Mouse (Mus musculus) C2C12 (cell line): Measurements from ENCODE around the gene Hic2. TPM values are rescaled to one million over a fixed set of nuclear protein-coding genes. Genes with fewer than 3 reads are reported as not detected.

Experiments
- H3K27me3 ChIP-seq: one replicate; pipeline ENCODE4 v1.6.1; 2011; ENCODE audit not compliant: control insufficient read depth, insufficient read depth, insufficient read length
- H3K36me3 ChIP-seq: one replicate; pipeline ENCODE4 v1.6.1; 2011; ENCODE audit not compliant: control insufficient read depth, insufficient read depth
- H3K4me3 ChIP-seq: one replicate; pipeline ENCODE4 v1.5.1; 2011; ENCODE audit warnings: mild to moderate bottlenecking, control low read depth; ENCODE audit not compliant: poor library complexity, insufficient read depth, severe bottlenecking
- H3K79me2 ChIP-seq: one replicate; pipeline ENCODE4 v1.6.1; 2011; ENCODE audit not compliant: control insufficient read depth, insufficient read depth
- H3K79me3 ChIP-seq: one replicate; pipeline ENCODE4 v1.6.1; 2011; ENCODE audit warnings: low read depth, control low read depth
- H3ac ChIP-seq: one replicate; pipeline ENCODE3; 2011; ENCODE audit warnings: low read depth; ENCODE audit not compliant: control insufficient read depth, insufficient read length
- CEBPB ChIP-seq: IDR thresholded peaks from one replicate; pipeline ENCODE4 v1.6.1; 2011; ENCODE audit warnings: low read depth, mild to moderate bottlenecking, control low read depth, moderate library complexity
- CTCF ChIP-seq: IDR thresholded peaks from one replicate; pipeline ENCODE4 v1.5.1; 2011; ENCODE audit not compliant: control insufficient read depth, insufficient read depth, insufficient read length
- FOSL1 ChIP-seq: IDR thresholded peaks from one replicate; pipeline ENCODE4 v1.8.0; 2011; ENCODE audit warnings: mild to moderate bottlenecking, low read length; ENCODE audit not compliant: poor library complexity, insufficient read depth, severe bottlenecking
- MAX ChIP-seq: IDR thresholded peaks from one replicate; pipeline ENCODE4 v1.6.1; 2011; ENCODE audit warnings: mild to moderate bottlenecking, control low read depth
- MYOD1 ChIP-seq: IDR thresholded peaks from one replicate; pipeline ENCODE4 v1.6.1; 2011; ENCODE audit warnings: low read depth; ENCODE audit not compliant: control insufficient read depth, insufficient read length
- MYOG ChIP-seq: IDR thresholded peaks from one replicate; pipeline ENCODE4 v1.6.1; 2011; ENCODE audit not compliant: control insufficient read depth, insufficient read length; ENCODE audit errors: extremely low read depth
- USF1 ChIP-seq: IDR thresholded peaks from one replicate; pipeline ENCODE4 v1.6.1; 2011; ENCODE audit warnings: low read depth, mild to moderate bottlenecking, control low read depth, moderate library complexity
- polyA plus RNA-seq: library from polyadenylated mRNA; unstranded; fragments of >200 nt; fragmentation: generic; extraction: Trizol; gene quantifications from one replicate; pipeline ENCODE4 v1.2.1, GENCODE M21; 2012; ENCODE audit warnings: missing spikeins

Hic2 gene
- polyA plus RNA-seq, 1 experiment, result 1.1 TPM

DNA sequence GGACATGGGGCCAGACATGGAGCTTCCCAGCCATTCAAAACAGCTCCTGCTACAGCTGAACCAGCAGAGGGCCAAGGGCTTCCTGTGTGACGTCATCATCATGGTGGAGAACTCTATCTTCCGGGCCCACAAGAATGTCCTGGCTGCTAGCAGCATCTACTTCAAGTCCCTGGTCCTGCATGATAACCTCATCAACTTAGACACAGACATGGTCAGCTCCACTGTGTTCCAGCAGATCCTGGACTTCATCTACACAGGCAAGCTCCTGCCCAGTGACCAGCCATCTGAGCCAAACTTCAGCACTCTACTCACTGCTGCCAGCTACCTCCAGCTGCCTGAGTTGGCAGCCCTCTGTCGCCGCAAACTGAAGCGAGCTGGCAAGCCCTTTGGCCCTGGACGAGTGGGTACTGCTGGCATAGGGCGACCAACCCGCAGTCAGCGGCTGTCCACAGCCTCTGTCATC, 24.0 kb downstream of the Hic2 start:
- Histone ChIP-seq H3K79me3 (no peaks in the 10 kb centered on the region), H3K27me3 (no peaks in the 10 kb centered on the region), H3K36me3 (peaks cover 3% of the 10 kb centered on the region), H3K79me2 (no peaks in the 10 kb centered on the region), H3ac (no peak overlapping the region), H3K4me3 (no peak overlapping the region)
- TF ChIP-seq MYOD1 (no peak), FOSL1 (no peak), MYOG (no peak), USF1 (no peak), CEBPB (no peak), MAX (no peak), CTCF (no peak)

DNA sequence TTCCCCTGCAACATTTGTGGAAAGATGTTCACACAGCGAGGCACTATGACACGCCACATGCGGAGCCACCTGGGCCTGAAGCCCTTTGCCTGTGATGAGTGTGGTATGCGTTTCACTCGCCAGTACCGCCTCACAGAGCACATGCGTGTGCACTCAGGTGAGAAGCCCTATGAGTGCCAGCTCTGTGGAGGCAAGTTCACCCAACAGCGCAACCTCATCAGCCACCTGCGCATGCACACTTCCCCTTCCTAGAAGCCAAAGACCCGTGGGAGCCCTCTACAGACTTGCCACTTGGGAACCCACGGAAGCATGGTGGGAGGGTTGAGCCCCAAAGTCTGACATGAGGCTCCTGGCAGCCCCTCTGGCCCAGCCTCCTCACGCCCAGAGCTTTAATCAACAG, 25.5 kb downstream of the Hic2 start:
- Histone ChIP-seq H3K79me3 (no peaks in the 10 kb centered on the region), H3K27me3 (no peaks in the 10 kb centered on the region), H3K36me3 (peaks cover 3% of the 10 kb centered on the region), H3K4me3 (no peak overlapping the region), H3ac (no peak overlapping the region), H3K79me2 (no peaks in the 10 kb centered on the region)
- no peak for TF ChIP-seq MAX
- TF ChIP-seq FOSL1, result no peak
- TF ChIP-seq MYOG, result no peak
- TF ChIP-seq CEBPB, result no peak
- TF ChIP-seq CTCF, result no peak
- no peak for TF ChIP-seq USF1
- TF ChIP-seq MYOD1, result no peak

DNA sequence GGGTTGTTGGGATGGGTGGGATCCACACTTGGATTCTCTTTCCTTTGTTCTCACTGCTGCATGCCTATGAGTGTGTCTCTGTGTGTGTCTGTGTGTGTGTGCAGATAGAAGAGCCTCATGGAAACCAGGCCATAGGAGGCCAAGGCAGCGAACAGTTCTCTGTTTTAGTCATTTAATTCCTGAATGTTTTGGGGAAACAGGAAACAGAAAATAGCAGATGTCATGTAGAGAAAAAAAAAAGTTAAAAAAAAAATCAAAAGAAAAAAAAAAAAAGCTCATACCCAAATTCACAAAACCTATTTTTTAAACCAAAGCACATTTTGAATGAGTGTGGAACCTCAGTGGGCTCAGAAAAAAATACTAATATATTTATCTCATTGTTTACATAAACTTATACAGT, 28.0 kb downstream of the Hic2 start:
- Histone ChIP-seq H3K27me3 (no peaks in the 10 kb centered on the region), H3K79me2 (no peaks in the 10 kb centered on the region), H3K36me3 (peaks cover 3% of the 10 kb centered on the region), H3K4me3 (no peak overlapping the region), H3K79me3 (no peaks in the 10 kb centered on the region), H3ac (no peak overlapping the region)
- TF ChIP-seq MAX, result no peak

DNA sequence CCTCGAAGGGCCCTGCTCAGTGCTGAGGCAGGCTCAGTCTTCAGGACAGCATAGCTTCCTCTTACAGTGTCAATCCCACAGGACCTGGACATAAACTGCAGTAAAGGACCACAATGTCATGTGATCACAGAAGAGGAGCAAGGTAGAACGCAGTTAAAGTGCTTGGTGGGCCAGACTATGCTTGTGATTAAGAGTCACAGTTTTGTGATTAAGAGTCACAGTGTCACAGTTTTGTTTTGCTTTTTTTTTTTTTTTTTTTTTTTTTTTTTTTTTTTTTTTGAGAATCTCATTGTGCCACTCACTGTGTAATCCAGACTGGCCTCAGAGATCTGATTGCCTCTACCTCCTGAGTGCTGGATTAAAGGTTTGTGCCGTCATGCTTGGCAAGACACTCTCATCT, 32.7 kb downstream of the Hic2 start:
- no peak overlapping the region for H3ac ChIP-seq
- H3K4me3 ChIP-seq, result no peak overlapping the region
- no peaks in the 10 kb centered on the region for H3K36me3 ChIP-seq
- no peaks in the 10 kb centered on the region for H3K79me3 ChIP-seq
- TF ChIP-seq CEBPB (no peak), USF1 (no peak), FOSL1 (no peak), MAX (no peak), CTCF (no peak), MYOD1 (no peak)
- no peaks in the 10 kb centered on the region for H3K79me2 ChIP-seq
- H3K27me3 ChIP-seq, result no peaks in the 10 kb centered on the region

DNA sequence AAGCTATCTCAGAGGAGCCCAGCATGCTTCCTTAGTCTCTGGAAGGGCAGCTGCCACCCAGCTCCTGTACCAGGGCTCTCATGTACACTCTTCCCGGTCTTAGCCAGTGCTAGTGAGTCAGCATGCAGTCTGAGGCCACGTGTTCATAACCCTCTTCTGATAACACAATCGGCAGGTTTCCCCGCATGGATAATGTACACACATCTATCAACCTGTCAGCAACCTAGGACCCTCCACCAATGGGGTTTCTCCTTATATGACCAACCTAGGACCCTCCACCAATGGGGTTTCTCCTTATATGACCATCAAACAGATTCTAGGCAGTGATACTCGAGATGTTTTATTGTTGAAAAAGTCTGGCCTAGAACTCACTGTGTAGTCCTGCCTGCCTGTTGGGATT, 34.6 kb downstream of the Hic2 start:
- no peak for TF ChIP-seq CEBPB
- no peak for TF ChIP-seq MAX
- no peak for TF ChIP-seq USF1
- TF ChIP-seq MYOD1, result no peak
- no peak for TF ChIP-seq CTCF
- TF ChIP-seq MYOG, result no peak
- TF ChIP-seq FOSL1, result no peak
- no peaks in the 10 kb centered on the region for H3K79me3 ChIP-seq
- H3K27me3 ChIP-seq, result no peaks in the 10 kb centered on the region
- H3ac ChIP-seq, result no peak overlapping the region
- H3K79me2 ChIP-seq, result no peaks in the 10 kb centered on the region
- no peak overlapping the region for H3K4me3 ChIP-seq
- no peaks in the 10 kb centered on the region for H3K36me3 ChIP-seq

DNA sequence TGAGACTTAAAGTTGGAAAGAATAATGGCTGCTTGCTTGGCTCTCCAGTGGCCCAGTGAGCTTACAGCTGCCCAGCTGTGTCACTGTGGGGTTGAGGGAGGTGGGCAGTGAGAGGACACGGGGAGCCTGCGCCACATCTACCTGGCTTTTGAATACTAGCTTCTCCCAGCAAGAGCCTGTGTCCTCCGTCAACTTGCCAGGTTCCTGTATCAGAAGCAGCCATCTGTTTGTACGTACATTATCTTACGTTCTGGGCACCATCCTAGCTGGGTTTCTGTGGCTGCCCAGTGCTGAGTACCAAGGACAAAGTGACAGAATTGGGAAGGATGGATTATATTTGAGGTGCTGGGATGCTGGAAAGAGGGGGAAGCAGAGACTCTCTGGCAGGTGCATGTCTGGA, 36.5 kb downstream of the Hic2 start:
- no peak overlapping the region for H3ac ChIP-seq

More for the DNA sequence above, 36.5 kb downstream of the Hic2 start:
- Histone ChIP-seq H3K79me2 (no peaks in the 10 kb centered on the region), H3K79me3 (no peaks in the 10 kb centered on the region), H3K4me3 (no peak overlapping the region), H3K27me3 (no peaks in the 10 kb centered on the region), H3K36me3 (no peaks in the 10 kb centered on the region)
- TF ChIP-seq FOSL1, result no peak
- TF ChIP-seq CTCF, result no peak
- TF ChIP-seq MYOG, result no peak
- TF ChIP-seq MYOD1, result no peak
- TF ChIP-seq MAX, result no peak
- no peak for TF ChIP-seq CEBPB
- TF ChIP-seq USF1, result no peak
